Mouse (Mus musculus): Measurements from ENCODE around the gene Lpxn.
A peak's percentile ranks its signal among the peaks of the same experiment; 100 is the strongest.

The Lpxn gene

DNA sequence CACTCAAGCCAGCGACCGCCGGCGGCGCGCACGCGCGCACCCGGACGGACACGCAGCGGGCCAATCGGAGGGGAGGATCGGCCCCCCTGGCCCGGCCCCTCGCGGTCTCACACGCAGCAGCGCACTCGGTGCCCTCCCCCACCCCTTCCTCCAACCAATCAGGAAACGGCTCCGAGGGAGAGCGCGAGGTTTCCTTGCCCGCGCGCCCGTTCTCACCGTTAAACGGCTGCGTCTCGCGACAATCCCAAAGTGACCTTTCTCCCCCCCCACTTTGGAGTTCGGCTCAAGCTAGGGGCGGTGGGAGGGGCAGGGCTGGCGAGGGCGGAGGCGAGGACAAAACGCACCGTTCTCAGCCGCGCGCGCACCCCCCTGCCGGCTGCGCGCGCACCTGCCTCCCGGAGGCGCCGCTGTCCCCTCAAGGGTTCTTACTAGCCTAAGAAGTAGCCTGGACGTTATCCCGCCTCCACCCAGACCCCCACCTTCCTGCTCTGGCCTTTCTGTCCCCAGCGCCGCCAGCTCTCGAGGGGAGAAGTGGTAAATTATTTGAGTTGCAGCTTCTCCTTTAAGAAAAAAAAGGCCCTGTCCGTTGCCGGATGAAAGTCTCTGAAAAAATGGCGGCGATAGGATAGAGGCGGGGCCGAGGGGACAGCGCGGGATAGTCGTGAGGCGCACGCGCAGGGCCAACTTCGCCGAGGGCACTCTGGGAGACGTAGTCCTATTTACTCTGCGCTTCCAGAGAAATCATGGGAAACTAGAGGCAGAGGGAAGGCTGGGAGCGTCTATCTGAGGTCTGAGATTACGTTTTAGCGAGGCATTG, at the start of gene Lpxn, which contains the start of gene Zfp91:
TSS of gene Lpxn (plus strand) at position 683 of the 817 bp plus-strand sequence.
TSS of gene Zfp91 (minus strand) at position 616 of the 817 bp plus-strand sequence.
- DNase-seq, result peak; percentile 99

GRCm38 (mm10) chr19:12756286-12756685, 39.7 kb upstream of the Lpxn start:
- DNase-seq, result no peak

- no peak for DNase-seq
Measured at GRCm38 (mm10) chr19:12758936-12759478, 37.0 kb upstream of the Lpxn start.

GRCm38 (mm10) chr19:12759656-12760055, 36.3 kb upstream of the Lpxn start:
- DNase-seq, result peak; percentile 46 to 68

DNA sequence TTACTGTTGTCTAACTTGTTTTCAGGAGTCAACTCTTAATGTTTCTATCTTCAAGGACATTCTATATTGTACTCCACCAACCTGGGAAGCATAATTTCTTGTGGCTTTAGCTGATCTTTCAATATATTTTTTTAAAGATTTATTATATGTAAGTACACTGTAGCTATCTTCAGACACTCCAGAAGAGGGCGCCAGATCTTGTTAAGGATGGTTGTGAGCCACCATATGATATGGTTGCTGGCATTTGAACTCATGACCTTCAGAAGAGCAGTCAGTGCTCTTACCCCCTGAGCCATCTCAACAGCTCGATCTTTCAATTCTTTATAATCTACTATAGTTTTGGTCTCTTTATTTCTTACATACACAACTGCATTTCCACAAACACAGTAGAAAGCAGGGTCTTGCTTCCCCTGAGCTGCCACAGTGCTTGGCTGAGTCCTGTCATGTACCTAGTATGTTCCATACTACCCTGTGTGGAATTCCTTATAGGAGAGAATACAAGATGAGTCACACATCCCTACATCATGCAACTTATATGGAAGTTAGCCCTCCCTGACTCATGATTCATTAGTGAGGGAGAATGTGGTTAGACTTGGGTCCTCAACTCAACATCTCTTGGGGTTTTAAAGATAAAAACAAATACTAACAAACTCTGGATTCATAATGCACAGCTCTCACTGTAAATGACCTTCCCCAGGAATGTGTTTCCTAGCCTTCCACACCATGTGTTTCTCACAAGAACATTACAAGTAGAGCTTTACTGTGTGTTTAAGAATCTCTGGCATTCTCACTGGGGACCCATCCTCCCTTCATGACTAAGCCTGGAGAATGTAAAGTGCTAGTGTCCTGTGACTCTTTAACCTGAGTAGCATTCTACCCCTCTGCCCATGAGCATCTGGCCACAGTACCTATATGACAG, 33.5 kb upstream of the Lpxn start:
- DNase-seq, result peak; percentile 12 to 38

- peak; percentile 6 to 16 for DNase-seq
Measured at GRCm38 (mm10) chr19:12765308-12765707, 30.7 kb upstream of the Lpxn start, which contains the start of gene Cntf. Gene Cntf (minus strand): TSS chr19:12765632.

GRCm38 (mm10) chr19:12770888-12771287, 25.1 kb upstream of the Lpxn start:
- no peak for DNase-seq

DNA sequence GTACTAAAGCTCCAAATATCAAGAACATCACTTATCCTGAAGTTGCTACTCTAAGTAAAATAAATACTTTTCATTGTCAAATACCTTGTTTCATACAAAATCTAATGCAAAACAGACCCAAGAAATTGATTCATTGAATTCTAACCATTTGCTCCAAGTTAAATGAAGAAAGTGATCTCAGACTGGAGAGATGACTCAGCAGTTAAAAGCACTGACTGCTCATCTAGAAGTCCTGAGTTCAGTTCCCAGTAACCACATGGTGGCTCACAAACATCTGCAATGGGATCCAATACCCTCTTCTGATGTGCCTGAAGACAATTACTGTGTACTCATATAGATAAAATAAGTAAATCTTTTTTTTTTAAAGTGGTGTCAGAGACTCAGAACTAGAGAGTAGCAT, 15.6 kb upstream of the Lpxn start:
- no peak for DNase-seq

DNA sequence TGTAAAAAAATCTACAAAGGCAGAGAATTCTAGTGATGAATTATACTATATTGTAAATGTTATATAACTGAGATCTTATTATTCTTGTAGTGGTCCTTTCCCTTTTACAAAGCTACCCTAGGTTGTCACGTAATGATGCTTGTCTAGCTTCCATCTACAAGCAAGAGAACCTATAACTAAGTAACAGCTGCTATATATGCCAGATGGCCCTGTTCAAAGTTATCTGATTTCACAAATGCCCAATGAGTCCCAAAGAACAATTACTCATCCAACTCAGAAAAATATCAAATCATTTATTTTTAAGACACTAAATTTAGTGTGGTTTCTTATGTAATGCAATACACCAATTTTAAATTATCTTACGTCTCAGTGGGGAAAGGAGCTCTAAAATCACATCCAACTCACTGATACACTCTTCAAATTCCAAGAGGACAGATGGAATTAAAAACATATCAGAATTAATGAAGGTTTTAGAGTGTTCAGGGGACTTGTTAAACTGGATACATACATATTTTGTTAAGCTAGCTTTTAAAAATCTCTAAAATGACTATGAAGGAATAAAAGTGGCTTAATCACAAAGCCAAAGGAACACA, 9.1 kb upstream of the Lpxn start:
- no peak for DNase-seq

DNA sequence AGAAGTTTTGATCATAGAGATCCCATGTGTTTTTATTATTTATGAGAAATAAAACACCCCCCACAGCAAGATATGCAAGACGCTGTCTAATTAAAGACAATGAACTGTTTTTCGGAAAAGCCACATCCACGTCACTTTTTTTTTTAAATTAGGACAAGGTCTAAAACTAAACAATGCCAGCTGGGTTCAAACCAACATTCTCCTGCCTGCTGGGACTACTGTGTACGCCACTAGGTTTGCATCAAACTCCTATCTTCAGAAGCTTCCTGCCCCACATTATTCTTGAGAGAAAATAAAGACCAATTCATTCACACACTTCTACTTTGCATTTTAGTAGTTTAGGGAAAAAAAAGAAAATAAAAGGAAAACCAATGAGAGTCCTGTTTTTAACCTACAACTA, 8.3 kb upstream of the Lpxn start:
- DNase-seq, result no peak

GRCm38 (mm10) chr19:12792374-12792773, 3.6 kb upstream of the Lpxn start:
- DNase-seq, result no peak

- peak; percentile 94 to 97 for DNase-seq
Measured at GRCm38 (mm10) chr19:12794056-12795044, 1.6 kb upstream of the Lpxn start.

DNA sequence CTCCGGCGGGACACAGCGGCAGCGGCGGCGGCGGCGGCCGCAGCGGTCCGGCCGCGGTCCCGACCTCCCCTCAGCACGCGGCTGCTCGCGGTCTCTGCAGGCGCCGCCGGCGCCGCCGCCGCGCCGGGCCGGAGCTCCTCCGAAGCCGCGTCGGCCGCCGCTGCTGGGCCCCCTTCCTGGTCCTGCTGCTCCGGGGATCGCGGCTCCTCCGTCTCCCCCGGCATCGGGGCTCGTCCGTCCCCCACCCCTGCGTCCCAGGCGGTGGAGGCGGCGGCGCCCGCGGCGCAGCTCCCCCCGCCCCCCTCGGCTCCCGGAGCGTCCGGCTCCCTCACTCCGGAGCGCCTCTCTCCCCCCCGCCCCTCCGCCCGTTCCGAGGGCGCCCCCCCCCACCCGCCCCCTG, 883 bp upstream of the Lpxn start:
- no peak for DNase-seq

- peak; percentile 43 to 71 for DNase-seq
Measured at GRCm38 (mm10) chr19:12796328-12796931, 437 bp downstream of the Lpxn start.

DNA sequence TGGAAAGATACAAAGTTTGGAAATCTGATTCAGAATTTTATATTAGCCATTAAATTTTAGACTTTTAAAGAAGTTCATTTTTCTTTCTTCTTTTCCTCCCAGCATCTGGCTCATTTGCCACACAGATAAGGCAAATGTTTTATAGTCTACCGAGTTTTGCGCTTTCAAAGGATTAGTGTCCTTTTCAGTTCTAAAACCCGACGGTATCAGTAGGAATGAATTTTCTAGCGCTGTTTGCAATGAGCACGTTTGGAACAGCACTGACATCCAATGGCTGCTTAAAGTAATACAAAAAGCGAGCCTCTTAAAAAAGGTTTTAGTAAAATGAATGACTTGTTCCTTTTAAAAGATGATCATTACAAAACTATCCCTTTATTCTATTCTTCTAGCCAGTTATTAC, 1.1 kb downstream of the Lpxn start:
- DNase-seq, result peak; percentile 28 to 40

GRCm38 (mm10) chr19:12798404-12798803, 2.4 kb downstream of the Lpxn start:
- no peak for DNase-seq

- DNase-seq, result no peak
Measured at GRCm38 (mm10) chr19:12799081-12799480, 3.1 kb downstream of the Lpxn start.

DNA sequence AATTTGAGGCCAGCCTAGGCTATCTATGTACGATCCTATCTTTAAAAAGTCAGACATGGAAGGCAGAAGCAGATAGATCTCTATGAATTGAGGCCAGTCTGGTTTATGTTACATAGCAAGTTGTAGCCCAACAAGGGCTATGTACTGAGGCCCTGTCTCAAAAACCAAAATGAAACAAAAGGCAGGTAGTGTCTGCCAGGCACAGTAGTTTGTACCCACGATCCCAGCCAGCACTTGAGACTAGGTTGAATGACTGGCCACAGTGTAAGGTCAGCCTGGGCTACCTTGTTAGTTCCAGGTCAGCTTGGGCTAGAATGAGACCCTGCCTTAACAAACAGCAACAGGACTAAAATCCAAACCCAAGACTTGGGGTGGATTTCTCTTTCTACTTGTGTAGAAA, 4.6 kb downstream of the Lpxn start:
- DNase-seq, result no peak

DNA sequence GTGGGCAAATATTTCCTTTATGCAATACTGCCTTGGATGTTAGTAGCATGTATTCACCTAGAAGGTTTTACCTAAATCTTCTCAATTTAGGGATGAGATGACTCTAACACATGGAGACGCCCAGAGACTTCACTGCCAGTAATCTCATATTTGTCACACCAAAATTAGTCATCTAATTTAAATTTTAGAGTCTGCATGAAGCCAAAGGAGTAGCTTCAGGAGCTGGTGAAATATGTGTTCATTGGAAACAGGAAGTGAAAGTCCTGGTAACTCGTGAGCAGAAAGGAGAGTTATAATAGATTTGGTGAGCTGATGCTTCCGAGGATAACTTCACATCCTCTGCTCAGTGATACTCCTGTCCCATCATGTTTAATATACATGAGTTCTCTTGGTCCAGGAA, 5.1 kb downstream of the Lpxn start:
- no peak for DNase-seq

DNA sequence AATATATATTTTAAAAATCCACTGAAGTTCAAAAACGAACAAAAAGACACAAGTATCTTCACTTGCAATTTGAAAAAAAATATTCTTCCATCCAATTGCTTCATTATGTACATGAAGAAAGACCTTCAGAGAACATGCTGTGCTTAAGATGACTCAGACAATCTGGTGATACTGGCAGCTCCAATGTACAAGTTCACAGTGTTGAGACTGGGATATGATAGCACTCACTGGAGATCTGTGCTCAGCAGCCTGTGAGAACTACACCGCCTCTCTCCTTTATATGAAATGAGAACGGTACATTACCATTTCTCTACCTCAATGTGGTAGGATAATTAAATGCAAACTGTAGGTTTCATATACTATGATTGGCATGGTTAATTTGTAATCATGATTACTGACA, 6.8 kb downstream of the Lpxn start:
- no peak for DNase-seq

DNA sequence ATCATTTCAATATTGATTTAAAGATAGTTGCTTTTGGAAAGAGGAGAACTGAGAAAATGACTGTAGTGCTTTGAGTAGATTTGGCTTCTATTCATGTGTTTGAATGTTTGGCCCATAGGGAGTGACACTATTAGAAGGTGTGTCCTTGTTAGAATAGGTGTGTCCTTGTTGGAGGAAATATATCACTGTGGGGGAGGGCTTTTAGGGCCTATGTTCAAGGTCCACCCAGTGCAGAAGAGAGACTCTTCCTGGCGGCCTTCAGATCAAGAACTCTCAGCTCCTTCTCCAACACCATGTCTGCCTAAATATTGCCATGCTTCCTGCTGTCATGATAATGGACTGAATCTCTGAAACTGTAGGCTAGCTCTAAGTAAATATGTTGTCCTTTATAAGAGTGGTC, 8.2 kb downstream of the Lpxn start:
- DNase-seq, result no peak

Data from kidney, postnatal 36 days (tissue).